In the genomic region with DNA sequence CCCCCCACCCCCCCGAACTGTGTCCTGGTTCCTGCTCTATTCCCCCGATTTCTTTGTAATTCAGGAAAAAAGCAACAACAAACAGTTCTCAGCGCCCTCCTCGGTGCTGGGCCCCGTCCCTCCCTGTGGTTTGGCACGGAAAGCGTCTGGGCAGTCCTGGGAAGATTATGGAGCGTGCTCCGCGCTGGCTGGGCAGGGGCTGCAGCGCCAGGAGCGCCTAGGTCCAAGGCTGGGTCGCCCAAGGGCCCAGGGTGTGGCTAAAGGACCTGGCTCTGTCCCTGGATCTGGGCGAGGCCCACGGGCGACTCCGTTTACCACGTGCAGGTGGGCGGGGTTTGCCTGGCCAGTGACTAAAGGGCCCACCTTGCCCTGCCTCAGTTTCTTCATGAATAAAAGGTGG, we compare ENCODE assay signal across 8 mouse cellular contexts. TPM values are rescaled to one million over a fixed set of nuclear protein-coding genes. Genes with fewer than 3 reads are reported as not detected.
A peak's percentile ranks its signal among the peaks of the same experiment; 100 is the strongest.
DNase-seq lines count a peak whose midpoint lies in the region; ATAC-seq and TF ChIP-seq lines count a peak whose summit lies in the region.
"Had no signal": no experiment of that assay in that cellular context is flagged by ENCODE, and none has a peak within 500 bp of the region (broad histone marks: within the 10 kb centered on the region; RNA-seq: fewer than 3 reads in every experiment).

No protein-coding gene starts in this region.

- no peaks in the 10 kb centered on the region for H3K9me3 ChIP-seq in lung, embryonic 15.5 days
- H3K9me3 ChIP-seq in hindbrain, embryonic 13.5 days: no peaks in the 10 kb centered on the region
- no peaks in the 10 kb centered on the region for H3K9me3 ChIP-seq in midbrain, postnatal 0 days (ENCODE audit: low read length)

- intact Hi-C loops in gastrocnemius, adult 2 months (cut with DNase I): loop anchor here (10.0 kb wide), 1 partner anchor 124 kb away; no protein-coding TSS in a partner anchor

- ATAC-seq in lung, embryonic 15.5 days (ENCODE audit: borderline replicate concordance, extremely low read depth, low FRiP score, low TSS enrichment): peak; percentile 56; the same call in 1 of the 2 replicates
- ATAC-seq in hindbrain, embryonic 13.5 days (ENCODE audit: low FRiP score): peak; percentile 84
- peak; percentile 81 for ATAC-seq in midbrain, postnatal 0 days (ENCODE audit: low FRiP score)

- peak overlapping the region; percentile 11 for H3K4me3 ChIP-seq in lung, embryonic 15.5 days
- H3K4me3 ChIP-seq in lung, adult 2 months (replicated peaks; ENCODE audit: extremely low read depth, low read depth, low read length): no peak overlapping the region
- peak overlapping the region; percentile 60 for H3K4me3 ChIP-seq in gastrocnemius, adult 2 months
- H3K4me3 ChIP-seq in hindbrain, embryonic 13.5 days: peak overlapping the region; percentile 35
- H3K4me3 ChIP-seq in midbrain, postnatal 0 days (ENCODE audit: low read depth, low read length): peak overlapping the region; percentile 30

- peaks cover 66% of the 10 kb centered on the region for H3K27me3 ChIP-seq in lung, embryonic 15.5 days
- H3K27me3 ChIP-seq in hindbrain, embryonic 13.5 days: peaks cover 71% of the 10 kb centered on the region
- H3K27me3 ChIP-seq in midbrain, postnatal 0 days (ENCODE audit: insufficient read depth, low read length): peaks cover 8% of the 10 kb centered on the region

- peaks cover 13% of the 10 kb centered on the region for H3K4me1 ChIP-seq in lung, embryonic 15.5 days
- H3K4me1 ChIP-seq in lung, adult 2 months (ENCODE audit: control insufficient read depth, insufficient read depth, low read length): no peaks in the 10 kb centered on the region
- H3K4me1 ChIP-seq in hindbrain, embryonic 13.5 days (replicated peaks): peaks cover 18% of the 10 kb centered on the region
- H3K4me1 ChIP-seq in midbrain, postnatal 0 days (ENCODE audit: insufficient read depth, low read length): peaks cover 7% of the 10 kb centered on the region; the same call in 1 of the 2 replicates

- WGBS in lung, embryonic 15.5 days: 2% methylated on average over 19 of the region's 19 CpGs
- WGBS in lung, adult 2 months: 1% methylated on average over 19 of the region's 19 CpGs
- WGBS in hindbrain, embryonic 13.5 days: 3% methylated on average over 19 of the region's 19 CpGs
- 3% methylated on average over 19 of the region's 19 CpGs for WGBS in midbrain, postnatal 0 days

- no peak overlapping the region for H3K27ac ChIP-seq in lung, embryonic 15.5 days
- peak overlapping the region; percentile 54 for H3K27ac ChIP-seq in gastrocnemius, adult 2 months
- H3K27ac ChIP-seq in hindbrain, embryonic 13.5 days: 0 out of 2 replicates have a peak overlapping the region, but pooled peaks have one; percentile 40
- H3K27ac ChIP-seq in midbrain, postnatal 0 days (ENCODE audit: low read depth, low read length): no peak overlapping the region

- DNase-seq in lung, adult 2 months: no peak
- DNase-seq in gastrocnemius, adult 2 months: peak; percentile 73
- DNase-seq in midbrain, postnatal 0 days (ENCODE audit: low spot score): no peak
- DNase-seq in adipocyte (ENCODE audit: low spot score): no peak
- DNase-seq in T-cell, adult 2 months (ENCODE audit: low spot score): no peak

- no peak overlapping the region for H3K9ac ChIP-seq in lung, embryonic 15.5 days
- peak overlapping the region; percentile 39 for H3K9ac ChIP-seq in hindbrain, embryonic 13.5 days
- peak overlapping the region; percentile 24; the same call in 1 of the 2 replicates for H3K9ac ChIP-seq in midbrain, postnatal 0 days (replicated peaks; ENCODE audit: low read length, poor library complexity, severe bottlenecking)

- no peak for TF ChIP-seq POLR2A in lung, adult 2 months (IDR thresholded peaks at IDR 0.05; ENCODE audit: borderline replicate concordance, extremely low read depth, low read depth, low read length)

- no peak for TF ChIP-seq CTCF in lung, adult 2 months (IDR thresholded peaks at IDR 0.05; ENCODE audit: insufficient read depth, low read length)
- no peak for TF ChIP-seq CTCF in gastrocnemius, adult 2 months (IDR thresholded peaks at IDR 0.05)
- no peak for TF ChIP-seq CTCF in midbrain, postnatal 0 days (IDR thresholded peaks at IDR 0.05)

- H3K4me2 ChIP-seq in lung, embryonic 15.5 days: peak overlapping the region; percentile 51
- peak overlapping the region; percentile 59 for H3K4me2 ChIP-seq in hindbrain, embryonic 13.5 days
- peak overlapping the region; percentile 58 for H3K4me2 ChIP-seq in midbrain, postnatal 0 days (ENCODE audit: low read depth, low read length, poor library complexity, severe bottlenecking)

- H3K36me3 ChIP-seq in lung, embryonic 15.5 days: no peaks in the 10 kb centered on the region
- H3K36me3 ChIP-seq in hindbrain, embryonic 13.5 days: no peaks in the 10 kb centered on the region
- H3K36me3 ChIP-seq in midbrain, postnatal 0 days (ENCODE audit: insufficient read depth, low read length): no peaks in the 10 kb centered on the region

RNA-seq across cellular contexts. Expression of gene Lmx1a, which starts 27.9 kb away (rescaled TPM):
- polyA plus RNA-seq in lung, embryonic 15.5 days (2015; fragmentation: Nextera tagmentation; extraction: Ambion mirVana): 0.06 TPM in 1 of 2 replicates, not detected in the other
- polyA plus RNA-seq in lung, adult 2 months (2012; rRNA removed): not detected in 2 replicates
- under 1 TPM; 0.14 to 0.20 TPM for total RNA-seq in gastrocnemius, adult 2 months (2021)
- 9.2 and 10.1 TPM in 2 replicates for polyA plus RNA-seq in hindbrain, embryonic 13.5 days (2015; fragmentation: Nextera tagmentation; extraction: Ambion mirVana)
- total RNA-seq in midbrain, postnatal 0 days (2014; rRNA removed): 3.9 and 6.3 TPM in 2 replicates
- polyA plus RNA-seq in midbrain, postnatal 0 days (2015; fragmentation: Nextera tagmentation; extraction: Ambion mirVana): 3.2 and 3.5 TPM in 2 replicates
- total RNA-seq: left cerebral cortex, postnatal 10 days had no signal

Comparison
In these comparisons a context has a peak if more than half of its experiments do, and no peak if none do; other contexts are left out.
1. H3K27ac ChIP-seq: peak in gastrocnemius, adult 2 months (single experiment) and hindbrain, embryonic 13.5 days (single experiment); none in lung, embryonic 15.5 days (single experiment) and midbrain, postnatal 0 days (single experiment).
2. Peak in every context shown above with its lines, with median percentiles within 50 percentile points of each other: ATAC-seq and H3K4me2 ChIP-seq.